Mouse (Mus musculus): ENCODE measurements around the gene Zfp688.
"Not testable (repeated sequence)": the region's sequence is repeated elsewhere in the genome, so short reads cannot be mapped to it uniquely, and the experiment has no call there.

Zfp688 gene

DNA sequence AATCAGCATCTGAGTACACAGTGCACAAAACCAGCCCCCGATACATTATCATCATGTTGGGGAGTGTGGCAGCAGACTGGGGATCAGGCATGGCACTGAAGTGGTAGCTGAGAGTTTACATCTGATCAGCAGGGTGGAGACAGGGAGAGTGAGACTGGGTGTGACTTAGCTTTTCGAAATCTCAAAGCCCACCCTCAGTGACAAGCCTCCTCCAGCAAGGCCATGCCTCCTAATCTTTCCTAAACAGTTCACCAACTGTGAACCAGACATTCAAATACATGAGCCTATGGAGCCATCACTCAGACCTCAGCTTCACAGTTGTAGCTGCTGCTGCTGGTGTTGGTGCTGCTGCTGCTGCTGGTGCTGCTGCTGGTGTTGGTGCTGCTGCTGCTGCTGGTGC lies 10.4 kb downstream of the Zfp688 start:
- no peak for DNase-seq (ENCODE audit: extremely low spot score, low read depth, low spot score)

GRCm38 (mm10) chr7:127406002-127406987 lies 15.6 kb downstream of the Zfp688 start, which contains the start of gene Zfp764:
Zfp764 (minus strand) TSS chr7:127406822.
- peak; percentile 75 for DNase-seq (ENCODE audit: extremely low spot score, low read depth, low spot score)

- not testable (repeated sequence) for DNase-seq (ENCODE audit: extremely low spot score, low read depth, low spot score)
These were observed 17.8 kb downstream of the Zfp688 start for GRCm38 (mm10) chr7:127404101-127404500.

- no peak for DNase-seq (ENCODE audit: extremely low spot score, low read depth, low spot score)
These were observed 18.9 kb downstream of the Zfp688 start for GRCm38 (mm10) chr7:127402980-127403379.

DNA sequence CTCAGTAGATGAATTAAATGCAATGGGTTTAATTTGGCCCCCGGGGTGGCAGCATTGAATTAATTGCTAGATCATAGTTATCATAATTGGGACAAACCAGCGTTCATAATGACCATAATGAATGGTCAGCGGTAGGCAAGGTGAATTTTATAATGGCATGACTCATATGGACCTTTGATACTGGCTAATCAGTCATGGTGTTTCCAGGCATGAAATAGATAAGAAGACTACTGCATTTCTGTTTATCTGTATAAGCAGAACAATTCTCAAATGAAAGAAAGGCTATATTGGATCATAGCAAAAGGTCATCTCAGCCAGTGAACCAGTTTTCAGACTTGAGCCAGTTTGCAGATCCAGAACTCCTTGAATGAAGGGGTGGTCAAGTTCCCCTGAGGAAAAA lies 21.5 kb downstream of the Zfp688 start:
- DNase-seq (ENCODE audit: extremely low spot score, low read depth, low spot score), result no peak

DNA sequence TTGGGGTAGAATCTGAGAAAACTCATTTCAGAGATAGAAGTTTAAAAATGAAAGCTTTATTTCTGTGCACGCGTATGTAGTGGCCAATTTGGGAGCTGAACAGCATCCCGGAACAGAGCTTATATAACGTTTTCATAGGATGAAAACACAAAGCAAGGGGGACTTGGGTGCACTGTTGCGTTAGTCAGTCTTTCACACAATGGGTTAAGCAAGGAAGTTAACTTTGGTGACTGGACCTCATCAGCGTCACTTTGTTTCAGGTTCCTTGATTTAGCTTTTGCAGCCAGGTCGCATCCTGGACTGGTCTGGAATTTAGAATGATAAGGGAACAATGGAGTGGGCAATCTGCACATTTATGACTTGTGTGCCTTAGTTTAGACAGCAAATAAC lies 27.9 kb downstream of the Zfp688 start:
- no peak for DNase-seq (ENCODE audit: extremely low spot score, low read depth, low spot score)

DNA sequence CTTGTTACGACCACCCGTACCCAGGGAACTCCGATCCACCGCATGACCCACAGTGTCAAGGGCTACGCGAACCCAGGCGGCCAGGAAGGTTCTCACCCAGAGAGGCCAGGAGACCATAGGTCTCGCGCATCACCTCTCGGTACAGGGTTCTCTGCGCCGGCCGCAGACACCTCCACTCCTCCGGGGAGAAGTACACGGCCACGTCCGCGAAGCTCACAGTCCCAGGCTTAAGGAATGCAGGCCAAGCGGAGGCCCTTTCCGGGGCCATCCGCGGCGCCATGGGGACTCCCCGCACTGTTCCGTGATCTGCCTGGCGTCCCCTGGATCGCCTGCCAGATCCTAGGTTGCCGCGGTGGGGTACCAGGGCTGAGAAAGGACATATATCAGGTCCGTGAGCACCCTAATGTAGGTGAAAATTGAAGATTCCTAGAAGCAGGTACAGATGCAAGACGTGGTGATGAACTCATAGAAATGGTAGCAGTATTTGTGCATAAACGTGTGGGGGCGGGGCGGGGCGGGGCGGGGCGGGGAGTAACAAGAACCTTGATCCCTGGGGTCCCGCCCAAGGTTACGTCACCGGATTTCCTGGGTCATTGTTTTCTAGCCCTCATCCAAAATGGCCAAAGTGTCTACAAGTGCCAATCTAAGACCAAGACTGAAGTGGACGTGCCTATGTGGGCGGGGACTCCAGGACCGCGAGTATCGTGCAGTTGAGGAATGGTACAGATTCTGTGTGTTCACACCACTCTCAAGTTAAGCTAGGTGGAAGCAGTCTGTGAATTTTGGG lies 28.5 kb downstream of the Zfp688 start, which contains the start of gene E430018J23Rik:
E430018J23Rik (minus strand) TSS at position 473 of the 787 bp plus-strand sequence.
- peak; percentile 97 for DNase-seq (ENCODE audit: extremely low spot score, low read depth, low spot score)

- DNase-seq (ENCODE audit: extremely low spot score, low read depth, low spot score), result no peak
These were observed 29.5 kb downstream of the Zfp688 start for GRCm38 (mm10) chr7:127392251-127392824.

DNA sequence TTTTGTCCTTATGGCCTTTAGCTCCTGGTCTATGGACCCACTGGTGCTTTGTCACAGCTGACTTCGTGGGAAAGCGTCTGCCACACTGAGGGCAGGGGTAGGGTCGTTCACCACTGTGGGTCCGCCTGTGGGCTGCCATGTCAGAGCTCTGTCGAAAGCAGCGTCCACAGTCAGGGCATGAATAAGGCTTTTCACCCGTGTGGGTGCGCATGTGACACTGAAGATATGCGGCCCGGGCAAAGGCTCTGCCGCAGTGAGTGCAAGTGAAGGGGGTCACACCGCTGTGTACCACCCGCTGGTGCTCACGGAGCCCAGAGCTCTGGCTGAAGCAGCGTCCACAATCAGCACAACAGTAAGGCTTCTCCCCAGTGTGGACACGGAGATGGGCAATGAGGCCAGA lies 30.3 kb downstream of the Zfp688 start:
- no peak for DNase-seq (ENCODE audit: extremely low spot score, low read depth, low spot score)

GRCm38 (mm10) chr7:127390306-127390705 lies 31.6 kb downstream of the Zfp688 start:
- DNase-seq (ENCODE audit: extremely low spot score, low read depth, low spot score), result no peak

DNA sequence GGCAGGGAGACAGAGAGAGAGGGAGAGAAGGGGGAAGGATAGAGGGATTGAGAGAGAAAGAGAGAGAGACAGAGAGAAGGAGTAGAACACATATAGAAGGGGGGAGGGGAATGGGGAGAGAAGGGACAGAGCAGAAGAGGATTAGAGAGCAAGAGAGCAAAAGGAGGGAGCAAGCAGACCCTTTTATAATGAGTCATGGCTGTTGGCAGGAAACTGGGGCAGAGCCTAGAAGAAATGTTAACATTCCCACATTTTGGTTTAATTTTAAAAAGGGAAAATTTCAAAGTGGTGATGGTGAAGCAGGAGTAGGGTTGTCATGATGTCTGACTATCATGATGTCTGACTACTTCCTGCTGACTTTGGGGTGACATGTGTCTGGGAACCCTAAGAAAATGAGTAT lies 33.7 kb downstream of the Zfp688 start:
- DNase-seq (ENCODE audit: extremely low spot score, low read depth, low spot score), result not testable (repeated sequence)

GRCm38 (mm10) chr7:127386641-127387392 lies 35.1 kb downstream of the Zfp688 start, which contains the start of gene 9130019O22Rik:
9130019O22Rik (minus strand) TSS chr7:127387166.
- no peak for DNase-seq (ENCODE audit: extremely low spot score, low read depth, low spot score)

DNA sequence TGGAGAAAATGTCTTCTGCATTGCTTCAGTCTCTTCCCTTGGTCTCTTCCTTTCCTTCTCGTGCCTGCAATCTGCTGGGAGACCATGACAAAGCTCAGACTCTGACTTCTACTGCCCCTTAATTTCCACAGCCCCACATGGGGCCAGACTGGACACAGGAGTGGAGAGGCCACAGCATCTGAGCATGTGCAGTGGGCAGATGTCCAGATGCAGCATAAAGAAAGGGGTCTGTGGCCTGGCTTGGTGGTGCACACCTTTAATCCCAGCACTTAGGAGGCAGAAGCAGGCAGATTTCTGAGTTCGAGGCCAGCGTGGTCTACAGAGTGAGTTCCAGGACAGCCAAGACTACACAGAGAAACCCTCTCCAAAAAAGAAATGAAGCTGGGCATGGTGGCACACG lies 36.3 kb downstream of the Zfp688 start:
- DNase-seq (ENCODE audit: extremely low spot score, low read depth, low spot score), result not testable (repeated sequence)

DNA sequence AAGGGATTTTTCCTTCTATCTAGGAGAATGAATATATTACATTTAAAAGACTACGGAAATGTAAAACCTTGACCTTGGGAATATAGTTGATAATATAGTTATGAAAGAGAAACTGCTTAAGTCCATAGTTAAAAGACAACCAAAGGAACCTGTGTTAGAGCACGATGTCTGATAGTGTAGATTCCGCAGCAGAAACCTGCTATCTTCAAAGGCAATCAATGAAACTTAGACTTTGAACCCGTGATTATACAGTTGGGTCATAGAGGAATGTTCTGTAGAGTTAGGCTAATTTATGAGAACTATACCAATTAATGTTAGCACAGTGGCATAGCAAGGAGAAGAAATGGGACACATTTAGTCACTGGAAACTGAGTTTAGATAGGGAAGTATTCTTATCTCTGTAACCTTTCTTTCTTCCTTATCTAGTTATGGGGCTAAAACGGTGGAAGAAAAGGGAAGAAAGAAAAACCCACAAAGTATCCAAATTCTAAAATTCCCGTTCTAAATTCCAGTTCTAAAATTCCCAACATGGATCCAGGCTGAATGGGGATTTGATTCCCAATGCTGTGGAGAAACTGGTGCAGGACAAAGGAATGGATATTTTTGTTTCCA lies 43.5 kb downstream of the Zfp688 start:
- DNase-seq (ENCODE audit: extremely low spot score, low read depth, low spot score), result no peak

- DNase-seq (ENCODE audit: extremely low spot score, low read depth, low spot score), result peak; percentile 85
These were observed 46.3 kb downstream of the Zfp688 start, which contains the start of gene Zfp747 for GRCm38 (mm10) chr7:127375271-127376245. Zfp747 (minus strand) TSS chr7:127376050.

DNA sequence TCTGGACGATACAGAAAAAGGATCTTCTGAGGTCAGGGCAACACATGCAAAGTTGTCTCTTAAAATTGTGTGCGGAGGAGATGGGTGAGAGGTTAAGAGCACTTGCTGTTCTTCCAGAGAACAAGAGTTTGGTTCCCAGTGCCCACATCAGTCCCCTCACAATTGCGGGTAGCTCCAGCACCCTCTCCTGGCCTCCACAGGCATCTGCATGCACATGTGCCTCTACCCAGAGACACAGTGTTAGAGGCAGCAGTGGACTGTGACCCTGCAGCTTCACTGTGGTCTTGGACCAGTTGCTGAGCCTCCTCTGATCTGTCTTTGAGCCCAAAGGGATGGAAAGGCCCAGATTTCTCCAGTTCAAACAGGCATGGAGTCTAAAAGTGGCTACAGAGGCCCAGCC lies 50.0 kb downstream of the Zfp688 start:
- not testable (repeated sequence) for DNase-seq (ENCODE audit: extremely low spot score, low read depth, low spot score)

- DNase-seq (ENCODE audit: extremely low spot score, low read depth, low spot score), result no peak
These were observed 50.7 kb downstream of the Zfp688 start for GRCm38 (mm10) chr7:127371213-127371612.
